Mouse (Mus musculus) testis, adult 2 months (tissue): ENCODE measurements around the gene Cxcl9. TPM values are rescaled to one million over a fixed set of nuclear protein-coding genes. Genes with fewer than 3 reads are reported as not detected.

Experiments
- H3K27ac ChIP-seq: fragments of 200-500 bp; 2 replicates; pipeline ENCODE4 v1.5.1; 2012; ENCODE audit warnings: low read depth, low read length; ENCODE audit not compliant: control insufficient read depth, insufficient read depth
- H3K27me3 ChIP-seq: fragments of 200-500 bp; 2 replicates; pipeline ENCODE4 v1.6.1; 2012; ENCODE audit warnings: mild to moderate bottlenecking, low read length, moderate library complexity; ENCODE audit not compliant: control insufficient read depth, insufficient read depth
- H3K36me3 ChIP-seq: fragments of 200-500 bp; 2 replicates; pipeline ENCODE4 v1.6.1; 2012; ENCODE audit warnings: mild to moderate bottlenecking, low read length; ENCODE audit not compliant: control insufficient read depth, insufficient read depth
- H3K4me1 ChIP-seq: fragments of 200-500 bp; 2 replicates; pipeline ENCODE4 v1.6.1; 2012; ENCODE audit warnings: low read length; ENCODE audit not compliant: control insufficient read depth, insufficient read depth
- H3K4me3 ChIP-seq: fragments of 200-500 bp; 2 replicates; pipeline ENCODE4 v1.5.1; 2012; ENCODE audit warnings: low read depth, mild to moderate bottlenecking, low read length, moderate library complexity, mixed read lengths; ENCODE audit not compliant: control insufficient read depth
- CTCF ChIP-seq: fragments of 200-500 bp; IDR thresholded peaks from 2 replicates; pipeline ENCODE4 v1.5.1; 2012; ENCODE audit warnings: low read depth, mild to moderate bottlenecking, inconsistent platforms, low read length, moderate library complexity; ENCODE audit not compliant: control insufficient read depth, insufficient read depth, insufficient replicate concordance
- POLR2A ChIP-seq: fragments of 200-500 bp; IDR thresholded peaks from 2 replicates; pipeline ENCODE4 v1.6.1; 2012; ENCODE audit warnings: low read depth, mild to moderate bottlenecking, inconsistent platforms, low read length, moderate library complexity; ENCODE audit not compliant: control insufficient read depth
- polyA plus RNA-seq: library from polyadenylated mRNA; depleted of rRNA; stranded (reverse); fragments of >200 nt; gene quantifications from 2 replicates; pipeline ENCODE4 v1.2.3, GENCODE M21; 2012

The Cxcl9 gene
- polyA plus RNA-seq, 1 experiment = 0.25 TPM

DNA sequence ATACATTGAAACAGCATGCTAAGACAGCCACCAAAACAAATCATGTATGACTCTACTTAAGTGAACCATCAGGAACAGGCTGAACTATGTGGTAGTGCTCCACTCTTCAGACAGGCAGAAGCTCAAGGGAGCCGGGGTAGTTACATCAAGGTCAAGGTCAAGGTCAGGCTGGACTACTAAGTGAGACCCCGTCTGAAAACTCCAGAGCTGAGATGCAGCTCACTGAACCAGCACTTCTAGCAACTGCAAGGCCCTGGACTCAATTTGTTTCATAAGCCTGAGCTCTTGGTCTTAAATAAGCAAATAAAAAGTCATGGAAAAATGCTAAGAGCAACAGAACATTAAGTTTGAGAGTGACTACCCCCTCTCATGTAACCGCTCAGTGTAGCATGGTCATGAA is 23.6 kb downstream of the Cxcl9 start:
- Histone ChIP-seq H3K27ac (no peak overlapping the region), H3K4me1 (no peaks in the 10 kb centered on the region), H3K36me3 (peaks cover 14% of the 10 kb centered on the region), H3K4me3 (no peak overlapping the region), H3K27me3 (no peaks in the 10 kb centered on the region)
- no peak for TF ChIP-seq CTCF
- TF ChIP-seq POLR2A = no peak

- no peaks in the 10 kb centered on the region for H3K27me3 ChIP-seq
- H3K4me3 ChIP-seq = no peak overlapping the region
- H3K36me3 ChIP-seq = peaks cover 15% of the 10 kb centered on the region
- H3K4me1 ChIP-seq = no peaks in the 10 kb centered on the region
- no peak for TF ChIP-seq CTCF
- TF ChIP-seq POLR2A = no peak
- no peak overlapping the region for H3K27ac ChIP-seq
Measured at GRCm38 (mm10) chr5:92302149-92302840, 25.6 kb downstream of the Cxcl9 start.

DNA sequence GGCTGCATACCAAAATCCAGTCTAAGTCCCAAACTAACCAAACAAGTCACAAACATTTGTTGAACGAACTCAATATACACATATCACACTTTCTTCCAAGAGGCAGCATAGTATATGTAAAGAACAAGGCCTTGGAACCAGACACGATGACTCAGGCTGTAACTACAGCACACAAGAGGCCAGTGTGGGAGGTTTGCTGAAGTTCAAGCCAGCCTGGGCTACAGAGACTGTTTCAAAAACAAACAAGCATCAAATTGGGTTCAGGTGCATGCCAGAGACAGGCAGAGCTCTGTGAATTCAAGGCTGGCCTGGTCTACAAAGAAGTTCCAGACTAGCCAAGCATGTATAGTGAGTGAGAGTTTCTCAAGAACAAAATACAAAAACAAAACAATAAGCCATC is 33.4 kb downstream of the Cxcl9 start:
- no peak overlapping the region for H3K27ac ChIP-seq
- TF ChIP-seq CTCF (no peak), POLR2A (no peak)
- no peaks in the 10 kb centered on the region for H3K4me1 ChIP-seq
- no peaks in the 10 kb centered on the region for H3K27me3 ChIP-seq
- no peak overlapping the region for H3K4me3 ChIP-seq
- peaks cover 11% of the 10 kb centered on the region for H3K36me3 ChIP-seq

DNA sequence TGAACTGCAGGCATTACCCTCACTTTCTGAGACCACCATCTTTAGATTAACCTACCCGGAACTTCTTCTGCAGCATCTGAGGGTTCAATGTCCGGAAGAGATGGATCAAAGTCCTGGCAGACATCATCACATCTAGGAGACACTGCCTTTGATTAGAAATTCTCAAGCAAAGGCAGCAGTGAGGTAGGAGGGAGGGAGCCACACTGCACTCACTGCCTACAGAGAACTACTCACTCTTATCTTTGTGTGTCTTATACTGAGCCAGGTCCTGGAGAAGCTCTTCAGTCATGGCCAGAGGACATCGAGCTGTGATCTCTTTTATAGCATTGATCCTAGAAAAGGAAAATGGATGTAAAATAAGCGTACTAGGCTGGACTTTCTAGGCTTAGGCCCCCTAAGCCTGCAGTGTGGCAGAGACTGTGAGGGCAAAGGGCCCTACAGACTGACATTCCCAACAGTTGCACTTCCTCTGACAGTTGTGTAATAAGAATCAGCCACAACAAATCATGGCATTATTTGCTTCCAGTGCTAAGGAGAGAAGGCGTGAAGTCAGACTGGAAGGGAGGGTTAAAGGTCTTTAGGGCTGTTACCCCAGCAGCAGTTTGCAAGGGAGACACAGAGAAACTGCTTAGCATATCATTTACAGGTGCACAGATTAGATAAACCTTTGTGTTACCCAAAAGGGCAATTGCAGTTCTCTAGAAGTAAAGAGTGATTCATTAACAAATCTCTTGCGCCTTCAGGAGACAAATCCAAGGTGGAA is 36.0 kb downstream of the Cxcl9 start:
- Histone ChIP-seq H3K36me3 (peaks cover 15% of the 10 kb centered on the region), H3K4me1 (no peaks in the 10 kb centered on the region), H3K27me3 (no peaks in the 10 kb centered on the region), H3K27ac (no peak overlapping the region), H3K4me3 (no peak overlapping the region)
- TF ChIP-seq CTCF (no peak), POLR2A (no peak)

GRCm38 (mm10) chr5:92287840-92288239 is 40.0 kb downstream of the Cxcl9 start:
- Histone ChIP-seq H3K4me3 (no peak overlapping the region), H3K27me3 (no peaks in the 10 kb centered on the region), H3K4me1 (no peaks in the 10 kb centered on the region), H3K36me3 (peaks cover 9% of the 10 kb centered on the region), H3K27ac (no peak overlapping the region)
- no peak for TF ChIP-seq POLR2A
- no peak for TF ChIP-seq CTCF

DNA sequence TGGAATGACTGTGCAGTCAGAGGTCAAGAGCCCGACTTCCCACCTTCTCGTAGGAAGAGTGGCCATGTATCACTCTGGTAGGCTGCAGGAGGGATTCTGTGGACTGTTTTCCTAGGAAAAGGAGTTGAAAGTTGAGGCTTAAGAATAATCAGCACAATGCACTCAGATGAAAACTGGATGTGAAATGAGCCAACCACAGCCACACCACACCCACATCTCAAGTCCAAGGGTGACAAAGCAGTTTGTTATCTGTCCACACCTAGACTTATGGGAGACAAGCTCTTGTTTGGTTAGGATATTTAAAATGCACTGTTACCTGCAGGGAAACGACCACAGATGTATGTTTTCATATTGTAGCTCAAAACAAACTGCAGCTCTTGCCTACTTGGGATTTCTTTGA is 44.8 kb downstream of the Cxcl9 start:
- Histone ChIP-seq H3K27ac (no peak overlapping the region), H3K36me3 (peaks cover 6% of the 10 kb centered on the region), H3K4me3 (no peak overlapping the region), H3K4me1 (peaks cover 2% of the 10 kb centered on the region), H3K27me3 (no peaks in the 10 kb centered on the region)
- no peak for TF ChIP-seq CTCF
- no peak for TF ChIP-seq POLR2A

DNA sequence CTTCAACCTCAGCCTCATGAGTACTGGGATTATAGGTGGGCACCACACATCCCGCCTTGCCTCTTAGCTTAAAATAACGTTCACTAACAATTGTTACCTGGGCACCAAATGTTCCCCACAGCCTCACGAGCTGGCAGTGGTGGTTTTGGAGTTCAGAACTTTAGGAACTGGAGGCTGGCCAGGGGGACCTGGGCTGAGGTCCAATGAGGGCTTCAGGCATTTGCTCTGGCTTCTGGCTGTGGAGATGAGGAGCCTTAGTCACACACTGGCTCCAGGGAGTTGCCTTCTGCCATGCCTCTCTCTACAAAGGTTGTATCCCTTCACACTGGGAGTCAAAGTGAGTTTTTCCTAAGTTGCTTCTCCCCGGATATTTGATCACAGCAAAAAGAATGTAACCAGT is 45.3 kb downstream of the Cxcl9 start:
- Histone ChIP-seq H3K27me3 (no peaks in the 10 kb centered on the region), H3K36me3 (peaks cover 1% of the 10 kb centered on the region), H3K4me1 (peaks cover 4% of the 10 kb centered on the region), H3K27ac (no peak overlapping the region), H3K4me3 (no peak overlapping the region)
- TF ChIP-seq CTCF (no peak), POLR2A (no peak)
